Mouse (Mus musculus): ENCODE measurements at regions not wholly inside any gene's neighbourhood (a gene's known extent, or its start where the extent isn't known, plus 50 kb on each side); places are given as distances from the start of the nearest gene placed in this dataset.

GRCm38 (mm10) chr16:57881575-57882094, 127.1 kb upstream of the Col8a1 start:
- TF ChIP-seq CTCF (IDR thresholded peaks at IDR 0.05; ENCODE audit: control insufficient read depth, insufficient read depth, insufficient read length) (no peak), CEBPB (IDR thresholded peaks at IDR 0.05; ENCODE audit: low read depth) (no peak)

Data from C2C12 (cell line).